Mouse (Mus musculus): ENCODE data around the gene Dars2. TPM values are rescaled to one million over a fixed set of nuclear protein-coding genes. Genes with fewer than 3 reads are reported as not detected.

Gene Dars2
- 12.9 TPM for polyA plus RNA-seq (2014; fragmentation: Illumina TruSeq; extraction: RNeasy Lipid Tissue Mini Kit (QIAGEN cat#74804); ENCODE audit: low read depth, low replicate concordance)

GRCm38 (mm10) chr1:161070352-161071271 lies at the start of gene Dars2, which contains the start of gene Cenpl:
Gene Dars2 (minus strand): TSS chr1:161070658.
Gene Cenpl (plus strand): TSS chr1:161070713.

GRCm38 (mm10) chr1:161034435-161035280 lies 35.8 kb downstream of the Dars2 start, which contains the start of gene Zbtb37:
Gene Zbtb37 (minus strand): TSS chr1:161034849.

Other genes starting within 250 kb of the Dars2 start
- 14.0 TPM for gene Rc3h1, start 164.2 kb downstream of the Dars2 start, polyA plus RNA-seq (2014; fragmentation: Illumina TruSeq; extraction: RNeasy Lipid Tissue Mini Kit (QIAGEN cat#74804); ENCODE audit: low read depth, low replicate concordance)
- gene Serpinc1, start 92.1 kb downstream of the Dars2 start, polyA plus RNA-seq (2014; fragmentation: Illumina TruSeq; extraction: RNeasy Lipid Tissue Mini Kit (QIAGEN cat#74804); ENCODE audit: low read depth, low replicate concordance) = 1,724 TPM
- gene Zbtb37, start 35.8 kb downstream of the Dars2 start, polyA plus RNA-seq (2014; fragmentation: Illumina TruSeq; extraction: RNeasy Lipid Tissue Mini Kit (QIAGEN cat#74804); ENCODE audit: low read depth, low replicate concordance) = 3.0 TPM
- gene Cenpl, start 55 bp upstream of the Dars2 start, polyA plus RNA-seq (2014; fragmentation: Illumina TruSeq; extraction: RNeasy Lipid Tissue Mini Kit (QIAGEN cat#74804); ENCODE audit: low read depth, low replicate concordance) = 12.0 TPM
- 10.7 TPM for gene Klhl20, start 60.9 kb upstream of the Dars2 start, polyA plus RNA-seq (2014; fragmentation: Illumina TruSeq; extraction: RNeasy Lipid Tissue Mini Kit (QIAGEN cat#74804); ENCODE audit: low read depth, low replicate concordance)
- gene Ankrd45, start 72.0 kb upstream of the Dars2 start, polyA plus RNA-seq (2014; fragmentation: Illumina TruSeq; extraction: RNeasy Lipid Tissue Mini Kit (QIAGEN cat#74804); ENCODE audit: low read depth, low replicate concordance) = not detected
- gene Tex50, start 88.7 kb upstream of the Dars2 start, polyA plus RNA-seq (2014; fragmentation: Illumina TruSeq; extraction: RNeasy Lipid Tissue Mini Kit (QIAGEN cat#74804); ENCODE audit: low read depth, low replicate concordance) = not detected
- 683 TPM for gene Prdx6, start 180.6 kb upstream of the Dars2 start, polyA plus RNA-seq (2014; fragmentation: Illumina TruSeq; extraction: RNeasy Lipid Tissue Mini Kit (QIAGEN cat#74804); ENCODE audit: low read depth, low replicate concordance)